Mouse (Mus musculus): Measurements from ENCODE around the gene Myrip.

Gene Myrip

DNA sequence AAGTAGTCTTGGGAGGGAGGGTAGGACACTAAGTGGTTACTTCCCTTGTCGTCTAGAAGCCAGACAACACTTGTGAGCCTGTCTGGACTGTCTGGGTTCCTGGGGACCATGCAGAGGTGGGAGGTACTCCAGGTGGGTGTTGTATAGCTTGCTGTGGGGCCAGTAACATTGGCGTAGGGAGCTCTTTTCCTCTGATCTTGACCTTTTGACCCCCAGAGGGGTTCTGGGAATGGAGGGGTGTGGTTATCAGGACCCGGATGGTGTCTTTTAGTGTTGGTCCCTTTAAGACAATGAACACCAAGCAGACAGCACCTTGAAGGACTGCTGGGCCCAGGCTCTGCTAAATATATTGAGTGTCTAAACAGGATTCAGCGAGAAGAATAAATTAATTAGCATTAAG, 36.9 kb downstream of the Myrip start:
- DNase-seq (ENCODE audit: low spot score), result no peak

GRCm38 (mm10) chr9:120339975-120340695, 38.8 kb downstream of the Myrip start:
- no peak for DNase-seq (ENCODE audit: low spot score)

DNA sequence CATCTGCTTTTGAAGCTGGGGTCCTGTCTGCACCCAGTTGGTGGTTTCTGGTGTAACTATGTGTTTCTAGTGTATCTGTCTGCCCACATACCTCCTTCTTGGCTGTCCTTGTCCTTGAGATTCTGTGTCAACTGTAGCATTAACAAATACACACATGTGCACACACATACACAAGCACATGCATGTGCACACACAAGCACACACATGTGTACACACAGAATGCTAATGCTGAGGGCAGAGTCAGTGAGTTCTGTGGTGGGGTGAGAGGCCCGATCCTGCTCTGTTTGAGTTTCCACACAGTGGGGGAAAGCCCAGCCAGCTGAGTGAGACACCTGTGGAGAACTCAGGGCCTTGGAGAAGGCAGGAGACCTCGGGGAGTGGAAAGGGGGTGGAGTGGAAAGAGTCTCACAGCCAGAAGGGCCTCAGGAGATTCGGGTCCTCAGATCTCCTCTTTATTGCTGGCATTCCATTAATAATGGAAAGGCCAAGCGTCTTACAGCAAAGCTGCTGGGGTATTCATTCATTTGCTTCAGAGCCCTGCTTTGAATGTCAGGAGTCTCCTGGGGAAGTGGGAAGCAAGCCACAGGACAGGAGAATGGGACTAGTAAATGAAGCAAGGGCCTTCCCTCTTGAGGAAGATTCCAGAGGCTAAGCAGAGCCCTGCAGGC, 41.9 kb downstream of the Myrip start:
- no peak for DNase-seq (ENCODE audit: low spot score)

DNA sequence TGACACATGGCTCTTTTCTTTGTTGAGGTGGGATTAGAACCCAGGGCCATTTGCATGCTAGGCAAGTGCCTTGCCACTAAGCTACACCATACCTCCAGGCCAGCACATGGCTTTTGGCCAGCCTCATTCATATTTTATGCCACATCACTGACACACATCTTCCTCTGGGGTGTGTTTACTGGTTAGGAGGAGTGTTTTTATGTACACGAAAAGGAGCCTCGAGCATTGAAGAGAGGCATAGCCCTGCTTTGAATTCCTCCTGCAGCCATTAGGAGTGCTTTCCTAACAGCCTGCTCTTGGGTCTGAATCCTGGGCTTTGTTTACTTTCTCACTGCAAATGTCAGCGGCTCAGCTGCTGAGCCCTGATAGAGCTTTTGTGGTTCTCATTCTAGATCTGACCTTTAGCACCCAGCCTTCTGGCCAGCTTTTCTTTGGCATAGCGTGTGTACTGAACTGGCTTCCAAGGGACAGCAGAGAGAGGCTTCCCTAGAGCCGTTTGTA, 44.4 kb downstream of the Myrip start:
- DNase-seq (ENCODE audit: low spot score), result no peak

DNA sequence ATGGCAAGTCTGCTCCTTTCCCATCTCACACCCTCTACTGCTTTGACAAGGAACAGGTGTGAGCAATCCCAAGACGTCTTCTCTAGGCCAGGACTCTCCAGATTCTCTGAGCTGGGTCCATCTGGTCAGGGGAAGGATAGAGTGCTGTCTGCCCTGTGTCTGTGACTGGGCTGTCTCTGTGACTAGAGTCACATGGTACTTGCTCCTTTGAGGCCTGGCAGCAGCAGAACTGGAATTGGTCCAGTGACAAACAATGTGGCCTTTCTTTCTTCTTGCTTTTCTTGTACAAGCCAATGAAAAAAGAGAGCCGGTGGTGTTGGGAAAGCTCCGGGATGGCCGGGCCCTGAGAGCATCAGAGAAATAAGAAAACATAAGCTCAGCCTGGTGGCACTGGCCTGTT, 47.8 kb downstream of the Myrip start:
- DNase-seq (ENCODE audit: low spot score), result no peak

- no peak for DNase-seq (ENCODE audit: low spot score)
Observed at GRCm38 (mm10) chr9:120350346-120350745, 49.0 kb downstream of the Myrip start.

DNA sequence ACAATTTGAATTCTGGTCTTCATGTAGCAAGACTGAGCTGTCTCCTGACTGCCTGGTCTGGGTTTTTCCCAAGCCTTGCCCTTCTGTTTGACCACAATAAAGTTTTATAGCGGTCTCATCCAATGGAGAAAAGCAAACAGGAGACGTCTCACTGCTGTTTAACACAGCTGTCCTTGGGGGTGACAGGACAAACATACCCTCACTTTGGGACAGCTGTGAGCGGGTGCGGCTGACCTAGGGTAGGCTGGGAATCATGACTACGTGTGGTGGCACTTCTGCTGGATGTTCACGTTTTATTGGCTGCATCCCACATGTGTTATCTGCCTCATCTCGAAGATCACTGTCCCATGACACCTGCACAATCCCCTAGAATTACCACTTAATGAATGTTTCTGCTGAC, 49.7 kb downstream of the Myrip start:
- no peak for DNase-seq (ENCODE audit: low spot score)

- no peak for DNase-seq (ENCODE audit: low spot score)
Observed at GRCm38 (mm10) chr9:120351474-120351873, 50.2 kb downstream of the Myrip start.

DNA sequence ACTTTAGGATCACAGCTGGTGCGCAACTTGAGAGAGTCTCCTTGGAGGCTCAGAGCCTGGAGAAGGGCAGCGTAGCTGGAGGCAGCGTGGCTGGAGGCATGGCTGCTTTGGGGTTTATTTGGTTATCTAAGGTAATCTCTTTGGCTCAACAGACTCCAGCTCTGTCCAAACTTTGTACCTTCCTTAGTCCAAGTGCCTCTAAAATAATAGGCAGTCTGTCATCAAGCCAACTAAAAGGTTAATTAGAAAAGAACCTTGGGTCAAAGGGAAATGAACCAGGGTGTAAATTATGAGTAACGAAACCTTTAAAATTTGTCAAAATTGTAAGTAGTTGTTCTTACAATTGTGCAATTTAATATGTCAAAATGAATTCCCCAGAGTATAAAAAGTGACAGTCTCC, 51.7 kb downstream of the Myrip start:
- no peak for DNase-seq (ENCODE audit: low spot score)

- DNase-seq (ENCODE audit: low spot score), result no peak
Observed at GRCm38 (mm10) chr9:120353967-120354366, 52.7 kb downstream of the Myrip start.

DNA sequence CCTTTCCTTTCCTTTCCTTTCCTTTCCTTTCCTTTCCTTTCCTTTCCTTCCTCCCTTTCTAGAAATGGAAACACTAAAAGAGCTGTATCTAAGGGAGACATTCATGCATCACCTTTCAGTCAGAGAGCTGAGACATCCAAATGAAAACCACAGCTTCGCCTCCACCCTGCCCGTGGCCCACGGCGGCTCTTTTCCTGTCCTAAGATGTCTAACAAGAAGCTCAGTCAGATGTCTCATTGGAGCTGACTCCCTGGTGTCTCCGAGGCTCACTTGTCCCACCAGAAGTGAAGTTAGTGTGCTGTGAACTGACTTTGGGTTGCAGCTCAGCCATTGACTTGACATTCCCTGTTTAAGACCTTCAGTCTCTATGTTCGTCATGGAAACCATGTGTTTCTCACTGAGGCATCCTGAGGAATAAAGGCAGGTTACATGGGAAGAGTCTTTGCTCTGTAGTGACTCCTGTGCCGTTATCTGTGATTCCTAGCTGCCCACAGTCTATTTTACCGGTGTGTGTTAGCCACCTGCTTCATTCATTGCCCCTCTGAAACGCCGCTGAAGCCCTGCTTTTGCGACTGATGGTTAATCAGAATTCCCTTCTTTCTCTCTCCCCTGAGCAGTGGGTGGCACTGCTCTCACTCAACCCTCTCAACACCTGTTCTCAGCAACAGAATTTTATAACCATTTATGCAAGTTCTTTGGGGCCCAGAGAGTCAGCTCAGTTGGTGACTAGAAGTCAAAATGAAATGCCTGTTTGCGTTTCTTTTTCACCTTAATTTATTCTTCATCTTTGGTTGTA, 53.4 kb downstream of the Myrip start:
- no peak for DNase-seq (ENCODE audit: low spot score)

GRCm38 (mm10) chr9:120356490-120356889, 55.2 kb downstream of the Myrip start:
- no peak for DNase-seq (ENCODE audit: low spot score)

GRCm38 (mm10) chr9:120358060-120358459, 56.7 kb downstream of the Myrip start:
- DNase-seq (ENCODE audit: low spot score), result no peak

- DNase-seq (ENCODE audit: low spot score), result no peak
Observed at GRCm38 (mm10) chr9:120360397-120361177, 59.3 kb downstream of the Myrip start.

- no peak for DNase-seq (ENCODE audit: low spot score)
Observed at GRCm38 (mm10) chr9:120361656-120362055, 60.3 kb downstream of the Myrip start.

GRCm38 (mm10) chr9:120362684-120363083, 61.4 kb downstream of the Myrip start:
- DNase-seq (ENCODE audit: low spot score), result no peak

GRCm38 (mm10) chr9:120364653-120365283, 63.5 kb downstream of the Myrip start:
- no peak for DNase-seq (ENCODE audit: low spot score)

GRCm38 (mm10) chr9:120367526-120367925, 66.2 kb downstream of the Myrip start:
- no peak for DNase-seq (ENCODE audit: low spot score)

DNA sequence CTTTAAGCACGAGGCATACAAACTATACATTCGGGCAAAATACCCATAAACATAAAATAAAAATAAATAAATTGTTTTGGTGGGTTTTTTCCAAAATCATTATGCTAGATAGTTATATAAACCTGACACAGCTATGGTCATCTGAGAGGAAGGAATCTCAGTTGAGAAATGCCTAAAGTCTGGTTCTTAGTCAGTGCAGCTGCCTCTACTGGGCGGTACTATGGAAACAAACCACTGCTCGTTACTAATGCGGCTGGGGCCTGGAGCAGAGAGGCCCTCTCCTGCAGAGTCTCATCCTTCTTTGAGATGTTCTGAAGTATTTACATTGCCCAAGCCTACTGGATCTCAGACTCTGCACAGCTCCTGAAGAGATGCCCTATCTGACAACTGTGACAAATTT, 70.3 kb downstream of the Myrip start:
- DNase-seq (ENCODE audit: low spot score), result no peak

DNA sequence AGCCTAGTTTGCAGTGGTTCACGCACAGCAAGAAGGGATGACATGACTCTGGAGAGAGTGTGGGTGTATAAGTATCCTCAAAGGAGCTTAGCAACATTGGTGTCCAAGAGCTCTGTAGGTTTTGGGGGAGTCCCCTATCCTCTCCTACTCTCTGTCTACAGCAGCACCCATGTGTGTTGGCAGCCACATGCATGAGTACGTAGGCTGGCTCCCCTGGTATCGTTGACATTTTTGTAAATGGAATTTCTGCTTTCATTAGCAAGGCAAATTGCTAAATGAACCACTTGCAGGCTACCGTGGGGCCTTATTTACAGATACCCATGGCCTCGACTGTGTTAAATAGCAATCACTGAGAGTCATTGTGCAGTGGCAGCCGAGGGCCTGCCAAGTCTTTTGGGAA, 71.0 kb downstream of the Myrip start:
- no peak for DNase-seq (ENCODE audit: low spot score)

DNA sequence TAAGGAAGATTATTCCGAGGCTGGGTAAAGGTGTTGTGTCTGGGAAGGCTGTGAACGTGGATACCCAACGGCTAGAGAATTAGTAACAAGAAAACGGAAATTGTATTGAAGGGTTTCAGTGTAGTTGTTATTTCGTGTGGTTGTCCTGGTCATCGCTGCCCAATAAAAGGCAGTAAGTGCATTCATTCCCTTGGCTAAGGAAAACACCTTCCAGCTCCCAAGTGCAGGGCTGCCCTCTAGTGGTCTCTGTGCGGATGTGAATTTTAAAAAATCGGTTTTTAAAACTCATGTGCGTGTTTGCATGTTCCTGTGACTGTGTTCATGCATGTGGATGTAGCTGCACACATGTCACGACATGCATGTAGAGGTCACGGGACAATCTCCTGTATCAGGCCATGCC, 76.4 kb downstream of the Myrip start:
- DNase-seq (ENCODE audit: low spot score), result no peak

DNA sequence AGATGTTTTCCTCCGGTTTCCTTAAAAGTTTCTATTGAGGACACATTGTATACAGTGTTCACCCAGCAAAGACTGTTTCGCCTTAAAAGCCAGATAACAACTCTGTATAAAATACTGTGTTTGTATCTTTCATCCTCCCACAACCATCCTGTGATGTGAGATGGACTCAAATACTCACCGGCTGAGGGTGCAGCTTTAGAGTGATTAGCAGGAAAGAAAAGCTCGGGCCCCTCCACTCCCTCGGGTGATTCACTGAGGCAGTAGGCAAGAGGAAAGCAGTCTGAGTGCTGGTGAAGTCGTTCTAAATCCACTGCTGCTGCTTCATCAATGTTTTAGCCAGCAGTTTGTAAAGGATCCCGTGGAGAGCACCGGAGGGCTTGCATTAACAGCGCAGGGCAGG, 93.9 kb downstream of the Myrip start:
- no peak for DNase-seq (ENCODE audit: low spot score)
